Comparison of ENCODE assay signal across 26 mouse cellular contexts in genomic region chrX:170815381-170815780, GRCm38 (mm10).
DNase-seq lines count a peak whose midpoint lies in the region; ATAC-seq and TF ChIP-seq lines count a peak whose summit lies in the region.
"Had no signal": no experiment of that assay in that cellular context is flagged by ENCODE, and none has a peak within 500 bp of the region (broad histone marks: within the 10 kb centered on the region; RNA-seq: fewer than 3 reads in every experiment).

No protein-coding gene starts in this region.

- no peak for TF ChIP-seq EP300 in MEL (IDR thresholded peaks at IDR 0.05; ENCODE audit: low read depth in 1 of 2, low read length in 2 of 2)

- no peak for TF ChIP-seq CTCF in MEL (IDR thresholded peaks at IDR 0.05 in 2 of 3, conservative IDR thresholded peaks at IDR 0.05 in 1 of 3; ENCODE audit: control insufficient read depth in 1 of 3, insufficient read depth in 1 of 3, low read depth in 2 of 3, low read length in 3 of 3, poor library complexity in 1 of 3, severe bottlenecking in 1 of 3)

- no peaks in the 10 kb centered on the region for H3K79me2 ChIP-seq in MEL (ENCODE audit: control insufficient read depth, insufficient read depth, low read length, poor library complexity)

- TF ChIP-seq RAD21 in MEL (IDR thresholded peaks at IDR 0.05; ENCODE audit: low read depth, low read length), result no peak

- H3K9me3 ChIP-seq in megakaryocyte, embryonic 14.5 days, result peaks cover 27% of the 10 kb centered on the region
- no peaks in the 10 kb centered on the region for H3K9me3 ChIP-seq in MEL (replicated peaks; ENCODE audit: insufficient read depth, low read length)
- H3K9me3 ChIP-seq: embryonic facial prominence, embryonic 15.5 days; hindbrain, embryonic 15.5 days; intestine, embryonic 15.5 days; limb, embryonic 15.5 days; stomach, embryonic 15.5 days had no signal

- H3K36me3 ChIP-seq in megakaryocyte, embryonic 14.5 days (replicated peaks; ENCODE audit: low read length), result no peaks in the 10 kb centered on the region
- H3K36me3 ChIP-seq in MEL (ENCODE audit: control insufficient read depth in 1 of 2, insufficient read depth in 2 of 2, low read length in 2 of 2), result no peaks in the 10 kb centered on the region
- H3K36me3 ChIP-seq: embryonic facial prominence, embryonic 10.5 days; embryonic facial prominence, embryonic 15.5 days; G1E; hindbrain, embryonic 15.5 days; intestine, embryonic 15.5 days; limb, embryonic 15.5 days; midbrain, embryonic 12.5 days; neural tube, embryonic 13.5 days; stomach, embryonic 15.5 days had no signal

- no peak overlapping the region for H3K9ac ChIP-seq in MEL (ENCODE audit: control insufficient read depth, low read depth, low read length, poor library complexity, severe bottlenecking)
- H3K9ac ChIP-seq: embryonic facial prominence, embryonic 15.5 days; hindbrain, embryonic 15.5 days; intestine, embryonic 15.5 days; limb, embryonic 15.5 days; liver, embryonic 13.5 days; midbrain, embryonic 12.5 days; neural tube, embryonic 13.5 days; stomach, embryonic 15.5 days had no signal

- H3K27me3 ChIP-seq in megakaryocyte, embryonic 14.5 days (replicated peaks), result no peaks in the 10 kb centered on the region
- no peaks in the 10 kb centered on the region for H3K27me3 ChIP-seq in MEL (ENCODE audit: control insufficient read depth in 1 of 2, insufficient read depth in 2 of 2, low read length in 2 of 2)
- H3K27me3 ChIP-seq: embryonic facial prominence, embryonic 15.5 days; hindbrain, embryonic 15.5 days; intestine, embryonic 15.5 days; limb, embryonic 15.5 days; liver, embryonic 13.5 days; midbrain, embryonic 12.5 days; neural tube, embryonic 13.5 days; stomach, embryonic 15.5 days had no signal

- DNase-seq in heart, adult 11 months, result peak; percentile 74
- no peak for DNase-seq in heart, postnatal 14 days
- DNase-seq in MEL (ENCODE audit: low read depth, low spot score), result peak; percentile 3
- peak; percentile 2 for DNase-seq in induced T-regulatory cell, adult 2 months (ENCODE audit: low read depth)
- DNase-seq in layer of hippocampus, adult 18-20 months (ENCODE audit: low spot score in 2 of 2), result no peak
- DNase-seq: adrenal gland, postnatal 25 days; cerebellum, adult 11-12 months; cerebellum, adult 9-11 months; kidney, adult 2 months; kidney, postnatal 36 days; liver, embryonic 13.5 days; lung, postnatal 10 days; thymus, postnatal 25 days had no signal

- no peak for ATAC-seq in megakaryocyte, adult 5-6 weeks (ENCODE audit: poor library complexity, severe bottlenecking)
- ATAC-seq: forebrain, embryonic 16.5 days; intestine, embryonic 15.5 days had no signal

- intact Hi-C loops in heart, postnatal 14 days (cut with DNase I), result no loop called here

- no peak overlapping the region for H3K27ac ChIP-seq in MEL (ENCODE audit: control insufficient read depth, low read depth, low read length)
- H3K27ac ChIP-seq: embryonic facial prominence, embryonic 10.5 days; embryonic facial prominence, embryonic 15.5 days; hindbrain, embryonic 15.5 days; intestine, embryonic 15.5 days; limb, embryonic 15.5 days; liver, embryonic 13.5 days; midbrain, embryonic 12.5 days; neural tube, embryonic 13.5 days; stomach, embryonic 15.5 days had no signal

- H3K4me1 ChIP-seq in megakaryocyte, embryonic 14.5 days, result no peaks in the 10 kb centered on the region
- H3K4me1 ChIP-seq in MEL (ENCODE audit: control insufficient read depth in 1 of 2, insufficient read depth in 2 of 2, low read length in 2 of 2), result no peaks in the 10 kb centered on the region
- H3K4me1 ChIP-seq: embryonic facial prominence, embryonic 10.5 days; embryonic facial prominence, embryonic 15.5 days; hindbrain, embryonic 15.5 days; intestine, embryonic 15.5 days; limb, embryonic 15.5 days; liver, embryonic 13.5 days; midbrain, embryonic 12.5 days; neural tube, embryonic 13.5 days; stomach, embryonic 15.5 days had no signal

- peak overlapping the region; percentile 0 for H3K4me3 ChIP-seq in megakaryocyte, embryonic 14.5 days (replicated peaks)
- no peak overlapping the region for H3K4me3 ChIP-seq in MEL (ENCODE audit: control insufficient read depth in 1 of 2, insufficient read depth in 1 of 2, low read depth in 2 of 2, low read length in 2 of 2)
- H3K4me3 ChIP-seq: embryonic facial prominence, embryonic 10.5 days; embryonic facial prominence, embryonic 15.5 days; hindbrain, embryonic 15.5 days; intestine, embryonic 15.5 days; limb, embryonic 15.5 days; liver, embryonic 13.5 days; midbrain, embryonic 12.5 days; myocyte; neural tube, embryonic 13.5 days; stomach, embryonic 15.5 days had no signal

- no peak for TF ChIP-seq POLR2A in MEL (IDR thresholded peaks at IDR 0.05; ENCODE audit: control insufficient read depth in 1 of 2, insufficient read depth in 1 of 2, low read depth in 1 of 2, low read length in 2 of 2, poor library complexity in 1 of 2)

TF ChIP-seq in MEL, 35 proteins besides CTCF, POLR2A, EP300 and RAD21:
- TF ChIP-seq ELF1 (IDR thresholded peaks at IDR 0.05; ENCODE audit: low read depth, low read length) (no peak), NELFE (IDR thresholded peaks at IDR 0.05; ENCODE audit: low read depth, low read length) (no peak), GATA1 (IDR thresholded peaks at IDR 0.05; ENCODE audit: low read depth, low read length) (no peak), E2F4 (IDR thresholded peaks at IDR 0.05; ENCODE audit: borderline replicate concordance, low read depth, low read length) (no peak), SIN3A (IDR thresholded peaks at IDR 0.05; ENCODE audit: low read length) (no peak)

Comparison
In these comparisons a context has a peak if more than half of its experiments do, and no peak if none do; other contexts are left out.
1. DNase-seq: peak in heart, adult 11 months (single experiment), MEL (single experiment) and induced T-regulatory cell, adult 2 months (single experiment); none in heart, postnatal 14 days (0 of 2) and layer of hippocampus, adult 18-20 months (0 of 2).